Mouse (Mus musculus): ENCODE measurements around the gene Uty. TPM values are rescaled to one million over a fixed set of nuclear protein-coding genes. Genes with fewer than 3 reads are reported as not detected.

Gene Uty
- total RNA-seq (2022), result 10 to 100 TPM in 2 of 4 experiments, not detected in 2; 40.5 to 49.4 TPM

DNA sequence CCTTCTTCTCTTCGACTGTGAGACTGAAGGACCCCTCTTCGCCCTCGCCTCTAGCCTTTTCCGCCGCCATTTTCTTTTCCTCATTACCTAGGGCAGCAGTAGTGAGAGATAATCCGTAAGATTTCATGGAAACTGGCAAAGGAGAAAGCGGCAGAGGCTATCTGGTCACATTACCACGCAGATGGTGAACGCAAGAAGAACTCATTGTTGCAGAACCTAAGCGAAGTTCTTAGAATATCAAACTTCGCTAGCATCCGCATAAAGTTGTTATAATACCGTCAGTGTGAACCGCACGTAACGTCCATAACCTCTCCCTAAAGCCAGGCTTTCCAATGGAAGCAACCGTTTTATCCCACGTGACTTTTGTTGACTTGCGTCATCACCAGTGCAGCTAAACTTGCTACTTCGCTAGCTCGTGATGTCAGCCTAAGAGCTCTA, at the start of gene Uty:
Gene Uty (minus strand): TSS at position 334 of the 438 bp plus-strand sequence.
- DNase-seq, result no peak

GRCm38 (mm10) chrY:1293708-1294107, 48.1 kb upstream of the Uty start:
- DNase-seq, result no peak

- DNase-seq, result no peak
Observed at GRCm38 (mm10) chrY:1286171-1286795, 40.7 kb upstream of the Uty start, which contains the start of gene Ddx3y. Ddx3y (minus strand) TSS chrY:1286629.

- no peak for DNase-seq
Observed at GRCm38 (mm10) chrY:1285735-1286134, 40.2 kb upstream of the Uty start.

DNA sequence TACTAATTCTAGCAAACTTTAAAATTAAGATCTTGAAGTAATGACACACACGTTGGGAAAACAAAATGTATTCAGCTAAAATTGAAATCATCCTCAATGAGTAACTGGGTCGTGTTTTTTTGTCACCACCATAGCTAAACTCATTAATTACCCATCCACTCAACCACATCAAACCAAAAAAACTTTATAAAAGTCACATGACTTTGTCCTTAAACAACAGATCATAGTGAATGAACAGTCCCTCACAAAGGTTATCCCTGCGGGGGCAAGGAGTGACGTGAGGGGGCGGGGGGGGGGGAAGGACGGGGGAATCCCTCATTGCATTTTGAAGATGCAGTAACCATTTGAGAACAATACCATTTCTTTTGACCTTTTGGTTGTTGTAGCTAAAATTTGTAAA, 558 bp upstream of the Uty start:
- DNase-seq, result no peak

GRCm38 (mm10) chrY:1244940-1245339, 619 bp downstream of the Uty start:
- no peak for DNase-seq

DNA sequence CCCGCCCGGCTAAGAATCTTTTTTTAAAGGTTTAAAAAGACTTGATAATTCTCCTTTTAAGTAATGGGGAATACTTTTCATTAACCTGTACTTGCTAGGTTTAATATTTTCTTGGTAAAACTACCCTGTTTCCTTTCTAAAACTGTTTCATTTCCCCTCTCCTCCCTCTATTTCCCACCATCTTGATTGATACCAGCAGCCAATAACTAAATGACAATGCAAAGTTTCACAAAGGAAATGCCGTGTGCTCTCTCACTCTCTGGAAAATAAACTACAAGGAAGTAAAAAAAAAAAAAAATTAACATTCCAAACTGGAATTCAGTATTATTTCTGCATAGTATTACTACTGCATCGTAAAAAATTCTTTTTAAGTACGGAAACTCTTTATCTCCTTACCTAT, 1.1 kb downstream of the Uty start:
- DNase-seq, result no peak

GRCm38 (mm10) chrY:1220001-1220400, 25.6 kb downstream of the Uty start:
- no peak for DNase-seq

- no peak for DNase-seq
Observed at GRCm38 (mm10) chrY:1178476-1178875, 67.1 kb downstream of the Uty start.

- DNase-seq, result no peak
Observed at GRCm38 (mm10) chrY:1163054-1163453, 82.5 kb downstream of the Uty start.

- no peak for DNase-seq
Observed at GRCm38 (mm10) chrY:1116153-1116552, 129.4 kb downstream of the Uty start.

DNA sequence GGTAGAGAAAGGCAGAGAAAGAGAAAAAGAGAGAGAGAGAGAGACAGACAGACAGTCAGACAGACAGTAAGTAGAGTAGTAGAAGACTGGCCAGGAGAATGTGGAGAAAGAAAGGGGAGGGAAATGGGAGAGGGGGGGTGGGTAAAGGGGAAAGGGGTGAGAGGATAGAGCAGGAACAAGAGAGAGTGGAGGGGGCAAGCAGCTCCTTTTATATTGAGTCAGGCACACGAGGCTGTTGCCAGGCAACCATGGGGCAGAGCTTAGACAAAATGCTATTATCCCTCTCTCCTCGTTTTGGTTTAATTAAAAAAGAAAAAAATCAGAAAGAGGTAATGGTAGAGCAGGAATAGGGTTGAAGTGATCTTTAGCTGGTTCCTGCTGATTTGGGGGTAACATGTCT, 131.5 kb downstream of the Uty start:
- no peak for DNase-seq

Other genes starting within 250 kb of the Uty start
- 100 to 1,000 TPM in 1 of 4 experiments, 10 to 100 TPM in 1, not detected in 2; 98.0 to 102 TPM for gene Eif2s3y, start 235.2 kb downstream of the Uty start, total RNA-seq (2022)
- gene Ddx3y, start 40.9 kb upstream of the Uty start, total RNA-seq (2022), result 10 to 100 TPM in 2 of 4 experiments, not detected in 2; 91.1 to 98.4 TPM
- gene Usp9y, start 214.0 kb upstream of the Uty start, total RNA-seq (2022), result not detected